Mouse (Mus musculus): ENCODE results near the gene Gm20518. TPM values are rescaled to one million over a fixed set of nuclear protein-coding genes. Genes with fewer than 3 reads are reported as not detected.

Gene Gm20518
- total RNA-seq, 1 experiment: 0.22 TPM

- no peak for DNase-seq (ENCODE audit: low read depth, low spot score)
- H3K4me1 ChIP-seq (ENCODE audit: control insufficient read depth in 2 of 2, insufficient read depth in 2 of 2, low read length in 2 of 2, poor library complexity in 1 of 2): peaks cover 0 to 2% of the 10 kb centered on the region in 2 experiments; a peak in 1 of 4 replicates
- no peak overlapping the region for H3K4me3 ChIP-seq (ENCODE audit: insufficient read depth in 1 of 2, low read depth in 1 of 2, low read length in 2 of 2, poor library complexity in 1 of 2, severe bottlenecking in 1 of 2)
- in situ Hi-C loops (cut with MboI; ENCODE audit: low sequenced_read_pairs in 2 of 2, unreplicated experiment in 2 of 2): no loop called here
- H3K9ac ChIP-seq (ENCODE audit: insufficient read depth, low read depth, low read length, poor library complexity, severe bottlenecking): no peak overlapping the region
- no peak overlapping the region for H3K27ac ChIP-seq (ENCODE audit: insufficient read depth, low read depth, low read length, poor library complexity, severe bottlenecking)
- no peak for TF ChIP-seq ZNF384 (IDR thresholded peaks at IDR 0.05; ENCODE audit: low read depth, low read length)
- no peak for TF ChIP-seq CHD2 (IDR thresholded peaks at IDR 0.05; ENCODE audit: low read depth, low read length)
- no peak for TF ChIP-seq MAFK (IDR thresholded peaks at IDR 0.05; ENCODE audit: insufficient read depth, low read depth, low read length)
- no peak for TF ChIP-seq ZC3H11A (IDR thresholded peaks at IDR 0.05; ENCODE audit: borderline replicate concordance, low read depth, low read length)
- TF ChIP-seq HCFC1 (IDR thresholded peaks at IDR 0.05; ENCODE audit: borderline replicate concordance, insufficient read depth, low read length): no peak
- no peaks in the 10 kb centered on the region for H3K9me3 ChIP-seq (ENCODE audit: control insufficient read depth, insufficient read depth, low read depth, low read length)
- no peaks in the 10 kb centered on the region for H3K36me3 ChIP-seq (ENCODE audit: control insufficient read depth, insufficient read depth, low read length, poor library complexity, severe bottlenecking)
Observed at GRCm38 (mm10) chr16:17831781-17832180, 59.7 kb downstream of the Gm20518 start.

- TF ChIP-seq MAFK (IDR thresholded peaks at IDR 0.05; ENCODE audit: insufficient read depth, low read depth, low read length): no peak
- no peak for TF ChIP-seq HCFC1 (IDR thresholded peaks at IDR 0.05; ENCODE audit: borderline replicate concordance, insufficient read depth, low read length)
- no peak for TF ChIP-seq CHD2 (IDR thresholded peaks at IDR 0.05; ENCODE audit: low read depth, low read length)
- no peak for TF ChIP-seq ZC3H11A (IDR thresholded peaks at IDR 0.05; ENCODE audit: borderline replicate concordance, low read depth, low read length)
- no peak for TF ChIP-seq ZNF384 (IDR thresholded peaks at IDR 0.05; ENCODE audit: low read depth, low read length)
- H3K4me1 ChIP-seq (ENCODE audit: control insufficient read depth in 2 of 2, insufficient read depth in 2 of 2, low read length in 2 of 2, poor library complexity in 1 of 2): peaks cover 0 to 2% of the 10 kb centered on the region in 2 experiments; a peak in 1 of 4 replicates
- H3K4me3 ChIP-seq (ENCODE audit: insufficient read depth in 1 of 2, low read depth in 1 of 2, low read length in 2 of 2, poor library complexity in 1 of 2, severe bottlenecking in 1 of 2): no peak overlapping the region
- H3K27ac ChIP-seq (ENCODE audit: insufficient read depth, low read depth, low read length, poor library complexity, severe bottlenecking): no peak overlapping the region
- H3K36me3 ChIP-seq (ENCODE audit: control insufficient read depth, insufficient read depth, low read length, poor library complexity, severe bottlenecking): no peaks in the 10 kb centered on the region
- DNase-seq (ENCODE audit: low read depth, low spot score): no peak
- H3K9ac ChIP-seq (ENCODE audit: insufficient read depth, low read depth, low read length, poor library complexity, severe bottlenecking): no peak overlapping the region
- no peaks in the 10 kb centered on the region for H3K9me3 ChIP-seq (ENCODE audit: control insufficient read depth, insufficient read depth, low read depth, low read length)
- in situ Hi-C loops (cut with MboI; ENCODE audit: low sequenced_read_pairs in 2 of 2, unreplicated experiment in 2 of 2): no loop called here
Observed at GRCm38 (mm10) chr16:17830385-17831178, 60.9 kb downstream of the Gm20518 start.

- Histone ChIP-seq H3K36me3 (ENCODE audit: control insufficient read depth, insufficient read depth, low read length, poor library complexity, severe bottlenecking) (no peaks in the 10 kb centered on the region), H3K9me3 (ENCODE audit: control insufficient read depth, insufficient read depth, low read depth, low read length) (no peaks in the 10 kb centered on the region), H3K27ac (ENCODE audit: insufficient read depth, low read depth, low read length, poor library complexity, severe bottlenecking) (no peak overlapping the region), H3K9ac (ENCODE audit: insufficient read depth, low read depth, low read length, poor library complexity, severe bottlenecking) (no peak overlapping the region), H3K4me3 (ENCODE audit: insufficient read depth in 1 of 2, low read depth in 1 of 2, low read length in 2 of 2, poor library complexity in 1 of 2, severe bottlenecking in 1 of 2) (no peak overlapping the region), H3K4me1 (ENCODE audit: control insufficient read depth in 2 of 2, insufficient read depth in 2 of 2, low read length in 2 of 2, poor library complexity in 1 of 2) (peaks cover 0 to 2% of the 10 kb centered on the region in 2 experiments; a peak in 1 of 4 replicates)
- DNase-seq (ENCODE audit: low read depth, low spot score): no peak
- in situ Hi-C loops (cut with MboI; ENCODE audit: low sequenced_read_pairs in 2 of 2, unreplicated experiment in 2 of 2): no loop called here
- TF ChIP-seq ZNF384 (IDR thresholded peaks at IDR 0.05; ENCODE audit: low read depth, low read length): no peak
- TF ChIP-seq ZC3H11A (IDR thresholded peaks at IDR 0.05; ENCODE audit: borderline replicate concordance, low read depth, low read length): no peak
- no peak for TF ChIP-seq CHD2 (IDR thresholded peaks at IDR 0.05; ENCODE audit: low read depth, low read length)
- TF ChIP-seq HCFC1 (IDR thresholded peaks at IDR 0.05; ENCODE audit: borderline replicate concordance, insufficient read depth, low read length): no peak
- no peak for TF ChIP-seq MAFK (IDR thresholded peaks at IDR 0.05; ENCODE audit: insufficient read depth, low read depth, low read length)
Observed at GRCm38 (mm10) chr16:17828867-17829266, 62.6 kb downstream of the Gm20518 start.

DNA sequence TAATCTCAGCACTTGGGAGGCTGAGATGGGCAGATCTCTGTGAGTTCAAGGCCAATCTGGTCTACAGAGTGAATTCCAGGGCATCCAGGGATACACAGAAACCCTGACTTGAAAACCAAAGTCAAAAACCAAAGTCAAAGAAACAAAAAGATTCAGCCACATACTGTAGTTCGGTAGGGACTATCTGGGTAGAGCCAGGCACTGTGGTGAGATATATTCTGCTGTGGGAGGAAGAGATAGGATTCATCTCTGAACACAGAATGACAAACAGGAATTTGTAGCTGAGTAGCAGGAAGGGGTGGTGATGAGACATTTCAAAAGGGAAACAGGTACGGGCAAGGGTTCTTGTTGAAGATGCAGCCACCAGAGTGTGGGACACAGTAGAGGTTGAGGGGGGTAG, 63.2 kb downstream of the Gm20518 start:
- H3K9ac ChIP-seq (ENCODE audit: insufficient read depth, low read depth, low read length, poor library complexity, severe bottlenecking): no peak overlapping the region
- no peaks in the 10 kb centered on the region for H3K9me3 ChIP-seq (ENCODE audit: control insufficient read depth, insufficient read depth, low read depth, low read length)
- no peak for TF ChIP-seq MAFK (IDR thresholded peaks at IDR 0.05; ENCODE audit: insufficient read depth, low read depth, low read length)
- no peak for TF ChIP-seq CHD2 (IDR thresholded peaks at IDR 0.05; ENCODE audit: low read depth, low read length)
- TF ChIP-seq ZC3H11A (IDR thresholded peaks at IDR 0.05; ENCODE audit: borderline replicate concordance, low read depth, low read length): no peak
- TF ChIP-seq ZNF384 (IDR thresholded peaks at IDR 0.05; ENCODE audit: low read depth, low read length): no peak
- TF ChIP-seq HCFC1 (IDR thresholded peaks at IDR 0.05; ENCODE audit: borderline replicate concordance, insufficient read depth, low read length): no peak
- no peak overlapping the region for H3K4me3 ChIP-seq (ENCODE audit: insufficient read depth in 1 of 2, low read depth in 1 of 2, low read length in 2 of 2, poor library complexity in 1 of 2, severe bottlenecking in 1 of 2)
- no peak for DNase-seq (ENCODE audit: low read depth, low spot score)
- H3K27ac ChIP-seq (ENCODE audit: insufficient read depth, low read depth, low read length, poor library complexity, severe bottlenecking): no peak overlapping the region
- H3K4me1 ChIP-seq (ENCODE audit: control insufficient read depth in 2 of 2, insufficient read depth in 2 of 2, low read length in 2 of 2, poor library complexity in 1 of 2): peaks cover 0 to 2% of the 10 kb centered on the region in 2 experiments; a peak in 1 of 4 replicates
- in situ Hi-C loops (cut with MboI; ENCODE audit: low sequenced_read_pairs in 2 of 2, unreplicated experiment in 2 of 2): no loop called here
- H3K36me3 ChIP-seq (ENCODE audit: control insufficient read depth, insufficient read depth, low read length, poor library complexity, severe bottlenecking): no peaks in the 10 kb centered on the region

Data from ES-E14 (cell line).